Mouse (Mus musculus) embryo, embryonic 11 days (tissue): ENCODE measurements around the gene Rab37.

ENCODE experiments used
- DNase-seq: peaks from one replicate; pipeline ENCODE4 v3.0.0-alpha.2; 2015

Rab37 gene

GRCm38 (mm10) chr11:115138597-115139262, 47.5 kb downstream of the Rab37 start:
- no peak for DNase-seq

GRCm38 (mm10) chr11:115141970-115142369, 50.7 kb downstream of the Rab37 start:
- no peak for DNase-seq

GRCm38 (mm10) chr11:115147813-115148212, 56.6 kb downstream of the Rab37 start:
- no peak for DNase-seq

GRCm38 (mm10) chr11:115150741-115151254, 59.6 kb downstream of the Rab37 start:
- no peak for DNase-seq

GRCm38 (mm10) chr11:115151755-115152429, 60.7 kb downstream of the Rab37 start:
- DNase-seq = peak; percentile 92

- DNase-seq = no peak
Observed at GRCm38 (mm10) chr11:115153088-115153487, 61.9 kb downstream of the Rab37 start.

- peak; percentile 85 for DNase-seq
Observed at GRCm38 (mm10) chr11:115153699-115154292, 62.6 kb downstream of the Rab37 start.

- no peak for DNase-seq
Observed at GRCm38 (mm10) chr11:115155053-115155634, 63.9 kb downstream of the Rab37 start.

GRCm38 (mm10) chr11:115157933-115158719, 66.9 kb downstream of the Rab37 start:
- DNase-seq = peak; percentile 39

GRCm38 (mm10) chr11:115160016-115160797, 69.0 kb downstream of the Rab37 start:
- DNase-seq = peak; percentile 47

- DNase-seq = peak; percentile 79
Observed at GRCm38 (mm10) chr11:115160883-115161577, 69.8 kb downstream of the Rab37 start.

- DNase-seq = no peak
Observed at GRCm38 (mm10) chr11:115161578-115162204, 70.5 kb downstream of the Rab37 start.

- no peak for DNase-seq
Observed at GRCm38 (mm10) chr11:115162205-115162601, 71.0 kb downstream of the Rab37 start.

GRCm38 (mm10) chr11:115162832-115163480, 71.7 kb downstream of the Rab37 start, which contains the start of gene Slc9a3r1:
Slc9a3r1 (plus strand) TSS chr11:115163341.
- peak; percentile 99 for DNase-seq

GRCm38 (mm10) chr11:115163568-115164150, 72.4 kb downstream of the Rab37 start:
- peak; percentile 77 for DNase-seq

- DNase-seq = peak; percentile 61
Observed at GRCm38 (mm10) chr11:115164341-115164975, 73.2 kb downstream of the Rab37 start.

GRCm38 (mm10) chr11:115164976-115165374, 73.7 kb downstream of the Rab37 start:
- DNase-seq = peak; percentile 48

- no peak for DNase-seq
Observed at GRCm38 (mm10) chr11:115166776-115167175, 75.5 kb downstream of the Rab37 start.

- DNase-seq = no peak
Observed at GRCm38 (mm10) chr11:115167631-115168249, 76.5 kb downstream of the Rab37 start.
